Mouse (Mus musculus) liver, embryonic 14.5 days (tissue): ENCODE measurements around the gene Nudcd2. TPM values are rescaled to one million over a fixed set of nuclear protein-coding genes. Genes with fewer than 3 reads are reported as not detected.

Experiments
- ATAC-seq: fragments of 200-750 bp; cut with Nextera tagmentation; 2 replicates; pipeline ENCODE4 v1.8.0; 2017; ENCODE audit warnings: moderate number of reproducible peaks, mild to moderate bottlenecking, moderate library complexity; ENCODE audit not compliant: insufficient read depth
- DNase-seq, 3 experiments: peaks; one replicate each; pipeline ENCODE4 v3.0.0-alpha.2; 2012 to 2013; ENCODE audit warnings: low read depth in 3 of 3, low spot score in 3 of 3
- H3K27ac ChIP-seq: fragments of 300-500 bp; sonication (generic); 2 replicates; pipeline ENCODE4 v1.5.1; 2014; ENCODE audit warnings: moderate library complexity, mild to moderate bottlenecking, control low read depth, inconsistent platforms
- H3K27me3 ChIP-seq: fragments of 300-500 bp; sonication (generic); 2 replicates; pipeline ENCODE4 v1.6.1; 2014; ENCODE audit warnings: mild to moderate bottlenecking, low read length, moderate library complexity; ENCODE audit not compliant: control insufficient read depth, insufficient read depth
- H3K36me3 ChIP-seq: fragments of 300-500 bp; sonication (generic); replicated peaks from 2 replicates; pipeline ENCODE4 v1.6.1; 2014; ENCODE audit warnings: low read depth; ENCODE audit not compliant: control insufficient read depth, insufficient read depth
- H3K4me1 ChIP-seq, 2 experiments: fragments of 200-500 bp in 1 of 2; fragments of 300-500 bp in 1 of 2; sonication (generic) in 1 of 2; replicated peaks; 2 replicates each; pipeline ENCODE4 v1.6.1; 2012 to 2014; ENCODE audit warnings: antibody characterized with exemption in 1 of 2, inconsistent platforms in 1 of 2, low read length in 1 of 2; ENCODE audit not compliant: control insufficient read depth in 2 of 2, insufficient read depth in 2 of 2
- H3K4me2 ChIP-seq: fragments of 300-500 bp; sonication (generic); 2 replicates; pipeline ENCODE4 v1.6.1; 2014; ENCODE audit warnings: low read depth, mild to moderate bottlenecking, control low read depth, moderate library complexity
- H3K4me3 ChIP-seq, 2 experiments: fragments of 200-500 bp in 1 of 2; fragments of 300-500 bp in 1 of 2; sonication (generic) in 1 of 2; 2 replicates each; pipeline ENCODE4 v1.5.1; 2012 to 2014; ENCODE audit warnings: low read depth in 2 of 2, low read length in 2 of 2, mild to moderate bottlenecking in 2 of 2, control low read depth in 1 of 2, inconsistent platforms in 1 of 2, moderate library complexity in 1 of 2; ENCODE audit not compliant: insufficient read depth in 1 of 2
- H3K9ac ChIP-seq: fragments of 300-500 bp; sonication (generic); replicated peaks from 2 replicates; pipeline ENCODE4 v1.6.1; 2014; ENCODE audit warnings: mild to moderate bottlenecking, control low read depth, moderate library complexity
- H3K9me3 ChIP-seq: fragments of 300-500 bp; sonication (generic); 2 replicates; pipeline ENCODE4 v1.6.1; 2016; ENCODE audit warnings: low read length, mixed read lengths; ENCODE audit not compliant: control insufficient read depth
- CTCF ChIP-seq: IDR thresholded peaks from 2 replicates; pipeline ENCODE4 v1.5.1; 2016; ENCODE audit warnings: antibody characterized with exemption, low read depth, control low read depth
- EP300 ChIP-seq: IDR thresholded peaks from 2 replicates; pipeline ENCODE4 v1.6.1; 2016; ENCODE audit warnings: antibody characterized with exemption, low read depth
- WGBS: fragments of 180-500 bp; shearing (Covaris S2); extraction: QIAGEN DNeasy Blood & Tissue Kit; methylation state at CpG from one replicate; pipeline ENCODE4 v1.1.7; 2014; ENCODE audit not compliant: insufficient replicate concordance; 5-methylcytosine and 5-hydroxymethylcytosine counted together
- polyA plus RNA-seq, 2 experiments: library from polyadenylated mRNA; depleted of rRNA in 1 of 2; stranded (reverse) in 1 of 2; unstranded in 1 of 2; fragments of >200 nt; fragmentation: Nextera tagmentation in 1 of 2; extraction: Ambion mirVana in 1 of 2; gene quantifications; 2 replicates each; pipeline versions ENCODE4 v1.2.1 to v1.2.3; 2012 to 2014

Gene Nudcd2
- polyA plus RNA-seq (2012; rRNA removed), result 21.0 and 29.2 TPM in 2 replicates
- polyA plus RNA-seq (2014; fragmentation: Nextera tagmentation; extraction: Ambion mirVana), result 79.6 and 82.8 TPM in 2 replicates

DNA sequence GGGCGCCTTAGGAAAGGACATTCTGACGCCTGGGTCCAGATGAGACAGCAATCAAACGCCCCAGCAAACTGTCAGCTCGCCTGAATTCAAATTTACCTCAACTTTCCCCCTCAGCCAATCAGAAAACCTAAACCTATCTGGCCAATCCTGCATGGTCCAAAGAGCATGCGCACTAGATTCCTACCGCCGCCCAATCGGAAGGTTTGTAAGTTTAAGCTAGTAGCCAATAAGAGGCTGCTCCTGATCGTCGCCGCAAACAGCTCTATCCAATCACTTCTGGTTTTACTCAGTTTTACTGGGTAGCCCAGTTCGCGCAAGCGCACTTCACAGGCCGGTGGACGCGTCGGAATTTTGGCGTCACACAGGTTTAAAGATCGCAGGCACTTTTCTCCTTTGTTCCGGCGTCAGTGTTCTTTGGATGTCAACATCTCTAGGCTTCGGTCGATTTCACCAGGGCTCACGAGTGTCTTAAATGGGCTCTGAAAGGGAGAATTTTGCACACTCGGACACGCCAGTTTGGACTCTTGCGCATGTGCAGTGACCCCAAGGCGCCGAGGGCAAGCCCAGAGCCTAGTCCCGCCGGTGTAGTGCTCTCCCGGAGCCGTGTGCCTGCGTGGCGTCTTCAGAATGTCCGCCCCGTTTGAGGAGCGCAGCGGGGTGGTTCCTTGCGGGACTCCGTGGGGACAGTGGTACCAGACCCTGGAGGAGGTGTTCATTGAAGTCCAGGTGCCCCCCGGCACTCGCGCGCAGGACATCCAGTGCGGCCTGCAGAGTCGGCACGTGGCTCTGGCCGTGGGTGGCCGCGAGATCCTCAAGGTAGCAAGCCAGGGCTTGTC is at the start of gene Nudcd2, which contains the start of gene Hmmr:
Gene Nudcd2, plus strand, starts transcription at position 329 of the 836 bp plus-strand sequence.
Gene Hmmr, minus strand, starts transcription at position 84 of the 836 bp plus-strand sequence.
- peak within 1 kb of the TSS; percentile 76 for H3K27ac ChIP-seq
- ATAC-seq, result peak; percentile 96
- peak within 1 kb of the TSS; percentile 96 for H3K9ac ChIP-seq
- H3K36me3 ChIP-seq, result peaks cover 42% of the 10 kb centered on the region
- H3K4me2 ChIP-seq, result peak within 1 kb of the TSS; percentile 94
- no peaks in the 10 kb centered on the region for H3K27me3 ChIP-seq
- peak within 1 kb of the TSS; percentile 93 to 100 for H3K4me3 ChIP-seq
- WGBS, result under 1% methylated on average over 52 of the region's 52 CpGs
- peak; percentile 98 to 99 (median 98) for DNase-seq
- TF ChIP-seq EP300 (no peak; the same call in 1 of the 2 replicates), CTCF (no peak)
- H3K9me3 ChIP-seq, result no peaks in the 10 kb centered on the region
- H3K4me1 ChIP-seq, result peaks cover 7 to 12% of the 10 kb centered on the region in 2 experiments; a peak in 3 of 4 replicates

DNA sequence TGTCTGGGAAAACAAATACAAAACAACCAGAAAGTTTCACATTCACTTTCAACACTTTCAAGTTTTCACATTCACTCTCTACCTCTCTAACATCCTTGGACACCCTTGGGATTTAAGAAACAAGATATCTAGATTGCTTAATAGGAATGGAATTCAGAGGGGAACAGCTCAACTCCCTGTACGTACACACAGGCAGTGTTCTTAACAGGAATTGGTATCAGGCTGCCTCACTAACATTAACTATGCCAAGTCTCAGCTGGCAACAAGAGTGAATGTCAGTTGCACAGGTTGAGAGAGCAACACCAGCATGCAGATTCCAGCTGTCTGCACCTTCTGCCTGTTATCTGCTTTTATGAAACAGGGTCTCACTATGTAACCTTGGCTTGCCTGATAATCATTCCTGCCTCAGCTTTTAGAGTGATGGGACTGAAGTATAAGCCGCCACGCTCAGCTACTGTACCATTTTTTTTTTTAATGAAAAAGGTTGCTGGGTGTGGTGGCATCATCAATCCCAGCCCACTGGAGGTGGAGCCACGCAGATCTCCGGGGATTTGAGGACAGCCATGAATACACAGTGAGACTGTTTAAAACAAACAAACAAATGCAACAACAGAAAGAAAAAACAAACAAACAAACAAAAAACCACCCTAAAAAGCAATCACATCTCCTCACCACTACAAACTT is 42.9 kb upstream of the Nudcd2 start:
- TF ChIP-seq EP300 (no peak), CTCF (no peak)
- DNase-seq (no peak), ATAC-seq (no peak)
- WGBS, result 25% methylated on average over 5 of the region's 5 CpGs
- peaks cover 10 to 21% of the 10 kb centered on the region in 2 experiments for H3K4me1 ChIP-seq
- H3K36me3 ChIP-seq, result peaks cover 10% of the 10 kb centered on the region
- peak overlapping the region; percentile 100 for H3K4me2 ChIP-seq
- H3K9me3 ChIP-seq, result no peaks in the 10 kb centered on the region
- H3K9ac ChIP-seq, result peak overlapping the region; percentile 37
- H3K27me3 ChIP-seq, result no peaks in the 10 kb centered on the region
- peak overlapping the region in 1 of 2 experiments; percentile 97; a peak in 2 of 4 replicates for H3K4me3 ChIP-seq
- no peak overlapping the region for H3K27ac ChIP-seq

DNA sequence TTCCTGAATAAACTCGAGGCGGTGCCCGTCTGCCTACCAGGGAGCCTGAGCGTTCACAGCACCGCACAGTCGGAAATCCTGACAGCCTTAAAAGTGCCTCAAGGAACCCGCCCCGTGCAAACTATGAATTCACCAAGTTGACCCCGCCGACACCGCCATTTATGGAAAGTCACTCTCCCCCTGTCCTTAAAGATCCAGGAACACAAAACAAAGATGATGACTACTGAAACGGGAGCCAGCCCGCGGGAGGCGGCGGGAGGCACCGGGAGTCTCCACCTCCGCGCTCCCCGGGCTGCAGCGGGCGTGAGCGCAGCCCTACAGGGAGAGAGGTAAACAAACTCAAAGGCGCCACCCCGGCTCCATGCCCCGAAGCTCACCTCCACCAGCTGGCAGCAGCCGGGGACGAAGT is 41.4 kb upstream of the Nudcd2 start:
- TF ChIP-seq CTCF, result no peak
- no peak for TF ChIP-seq EP300
- Histone ChIP-seq H3K4me1 (peaks cover 10 to 21% of the 10 kb centered on the region in 2 experiments), H3K4me2 (peak overlapping the region; percentile 100), H3K36me3 (peaks cover 4% of the 10 kb centered on the region), H3K4me3 (peak overlapping the region; percentile 97), H3K9ac (peak overlapping the region; percentile 71), H3K27ac (peak overlapping the region; percentile 74), H3K27me3 (no peaks in the 10 kb centered on the region), H3K9me3 (no peaks in the 10 kb centered on the region)
- WGBS, result under 1% methylated on average over 28 of the region's 28 CpGs
- DNase-seq (peak in 1 of 3 experiments; percentile 49), ATAC-seq (peak; percentile 86)

DNA sequence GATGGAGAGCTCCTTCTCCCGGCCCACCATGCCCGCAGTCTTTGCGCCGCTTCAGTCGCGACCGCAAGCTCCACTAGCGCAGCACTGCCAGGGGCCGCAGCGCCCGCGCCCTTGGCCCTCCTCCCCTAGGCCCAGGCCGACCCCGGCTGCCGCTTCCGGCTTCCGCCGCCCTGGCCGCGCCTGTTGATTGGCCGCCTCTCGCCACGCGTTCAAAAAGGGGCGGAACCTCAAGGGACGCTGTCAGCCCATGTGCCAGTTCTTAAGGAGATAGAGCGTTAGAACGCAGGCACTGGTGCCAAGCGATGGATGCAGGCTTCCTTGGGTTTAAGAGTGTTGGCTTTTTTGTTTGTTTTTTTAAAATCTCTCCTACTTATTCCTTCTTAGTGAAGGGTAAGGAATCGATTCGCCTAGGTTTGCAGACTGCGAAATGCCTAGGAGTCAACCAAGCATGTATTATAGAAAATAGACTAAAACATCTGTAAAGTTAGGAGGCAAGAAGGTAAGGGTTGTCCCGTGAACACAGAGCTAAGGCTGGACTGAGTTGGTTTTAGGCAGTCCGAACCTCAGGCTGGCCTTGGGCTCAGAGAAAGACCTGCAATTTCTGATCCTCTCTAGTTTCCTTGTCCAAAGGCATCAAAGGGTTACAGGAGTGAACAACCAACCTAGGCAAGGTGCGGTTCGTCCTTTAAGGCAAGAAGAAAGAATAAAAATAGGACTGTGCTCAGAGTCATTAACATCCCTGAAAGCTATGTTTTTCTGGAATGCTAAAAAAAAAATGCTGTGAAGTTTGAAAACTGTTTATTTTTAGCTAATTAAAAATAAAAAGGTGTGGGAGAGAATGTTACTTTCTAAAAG is 40.7 kb upstream of the Nudcd2 start:
- peak overlapping the region; percentile 95 for H3K27ac ChIP-seq
- TF ChIP-seq CTCF (no peak), EP300 (no peak)
- H3K36me3 ChIP-seq, result no peaks in the 10 kb centered on the region
- ATAC-seq (peak; percentile 96), DNase-seq (peak; percentile 88 to 89 (median 89))
- H3K4me3 ChIP-seq, result peak overlapping the region; percentile 97
- H3K9ac ChIP-seq, result peak overlapping the region; percentile 71
- no peaks in the 10 kb centered on the region for H3K27me3 ChIP-seq
- H3K9me3 ChIP-seq, result no peaks in the 10 kb centered on the region
- peaks cover 10 to 21% of the 10 kb centered on the region in 2 experiments for H3K4me1 ChIP-seq
- peak overlapping the region; percentile 100 for H3K4me2 ChIP-seq
- WGBS, result under 1% methylated on average over 36 of the region's 36 CpGs
